Mouse (Mus musculus) adrenal gland, postnatal 10 days (tissue): ENCODE measurements around the gene Olfr983. TPM values are rescaled to one million over a fixed set of nuclear protein-coding genes. Genes with fewer than 3 reads are reported as not detected.
A peak's percentile ranks its signal among the peaks of the same experiment; 100 is the strongest.

ENCODE experiments used
- DNase-seq: peaks from one replicate; pipeline ENCODE4 v3.0.0; 2021; ENCODE audit warnings: mixed read lengths
- long read RNA-seq, 2 experiments: library from polyadenylated mRNA; stranded (forward); transcript quantifications; one replicate each; pipeline ENCODE4 v2.0.0; 2021
- total RNA-seq, 2 experiments: library from RNA; stranded (reverse); gene quantifications; 2 replicates each; pipeline ENCODE4 v1.2.3; 2021

Gene Olfr983
- total RNA-seq = not detected
- long read RNA-seq, experiment 1 = 0 reads
- long read RNA-seq, experiment 2 = 0 reads

- no peak for DNase-seq
These were observed at the start of gene Olfr983 for GRCm38 (mm10) chr9:40093495-40093894. Olfr983 (minus strand) TSS chr9:40093595.

GRCm38 (mm10) chr9:40141544-40141943, 48.1 kb upstream of the Olfr983 start:
- no peak for DNase-seq

GRCm38 (mm10) chr9:40139484-40139883, 46.1 kb upstream of the Olfr983 start:
- DNase-seq = no peak

- no peak for DNase-seq
These were observed 43.7 kb upstream of the Olfr983 start for GRCm38 (mm10) chr9:40136987-40137688.

- DNase-seq = peak; percentile 26
These were observed 37.2 kb upstream of the Olfr983 start for GRCm38 (mm10) chr9:40130556-40130955.

GRCm38 (mm10) chr9:40130084-40130483, 36.7 kb upstream of the Olfr983 start, which contains the start of gene Olfr985:
Olfr985 (minus strand) TSS chr9:40130184.
- no peak for DNase-seq

GRCm38 (mm10) chr9:40117287-40117659, 23.9 kb upstream of the Olfr983 start:
- DNase-seq = no peak

- peak; percentile 53 for DNase-seq
These were observed 23.4 kb upstream of the Olfr983 start for GRCm38 (mm10) chr9:40116645-40117286.

GRCm38 (mm10) chr9:40114106-40114505, 20.7 kb upstream of the Olfr983 start, which contains the start of gene Olfr984:
Olfr984 (minus strand) TSS chr9:40114206.
- DNase-seq = no peak

- no peak for DNase-seq
These were observed 1.4 kb upstream of the Olfr983 start for GRCm38 (mm10) chr9:40094769-40095168.

GRCm38 (mm10) chr9:40073529-40073928, 19.9 kb downstream of the Olfr983 start, which contains the start of gene Olfr982:
Olfr982 (plus strand) TSS chr9:40073829.
- no peak for DNase-seq

- DNase-seq = no peak
These were observed 43.3 kb downstream of the Olfr983 start for GRCm38 (mm10) chr9:40050138-40050537.

Other genes starting within 250 kb of the Olfr983 start
- gene Olfr972, start 227.2 kb downstream of the Olfr983 start, total RNA-seq = not detected
- gene Olfr229, start 186.3 kb downstream of the Olfr983 start, total RNA-seq = not detected
- gene Olfr974, start 156.1 kb downstream of the Olfr983 start, total RNA-seq = not detected
- not detected for gene Olfr975, start 141.5 kb downstream of the Olfr983 start, total RNA-seq
- gene Olfr976, start 132.5 kb downstream of the Olfr983 start, total RNA-seq = not detected
- not detected for gene Olfr978, start 101.5 kb downstream of the Olfr983 start, total RNA-seq
- gene Olfr979, start 90.1 kb downstream of the Olfr983 start, total RNA-seq = not detected
- gene Olfr980, start 84.0 kb downstream of the Olfr983 start, total RNA-seq = not detected
- gene Olfr981, start 72.1 kb downstream of the Olfr983 start, total RNA-seq = not detected
- gene Olfr982, start 19.8 kb downstream of the Olfr983 start, total RNA-seq = not detected
- gene Olfr984, start 20.6 kb upstream of the Olfr983 start, total RNA-seq = not detected
- not detected for gene Olfr985, start 36.6 kb upstream of the Olfr983 start, total RNA-seq
- gene Tmem225, start 54.5 kb upstream of the Olfr983 start, total RNA-seq = not detected
- not detected for gene Olfr986, start 87.3 kb upstream of the Olfr983 start, total RNA-seq
- gene Zfp202, start 98.7 kb upstream of the Olfr983 start, total RNA-seq = 1 to 10 TPM; 4.3 to 4.5 TPM
- 10 to 100 TPM in 1 of 2 experiments, 1 to 10 TPM in 1; 5.6 to 11.8 TPM for gene Scn3b, start 175.6 kb upstream of the Olfr983 start, total RNA-seq